Comparison of ENCODE assay signal across 14 mouse cellular contexts in genomic region chr8:45558426-45558825, GRCm38 (mm10). TPM values are rescaled to one million over a fixed set of nuclear protein-coding genes. Genes with fewer than 3 reads are reported as not detected.
DNase-seq lines count a peak whose midpoint lies in the region; ATAC-seq and TF ChIP-seq lines count a peak whose summit lies in the region.
"Had no signal": no experiment of that assay in that cellular context is flagged by ENCODE, and none has a peak within 500 bp of the region (broad histone marks: within the 10 kb centered on the region; RNA-seq: fewer than 3 reads in every experiment).

No protein-coding gene starts in this region.

- DNase-seq in forebrain, embryonic 11.5 days (ENCODE audit: low spot score), result no peak
- no peak for DNase-seq in heart, adult 8-10 months (ENCODE audit: low spot score)
- DNase-seq in cerebellum, postnatal 25 days, result no peak
- DNase-seq: adrenal gland, adult 2 months; gastrocnemius, postnatal 14 days; kidney, postnatal 14 days; lung, postnatal 4 days had no signal

- no peak overlapping the region for H3K9ac ChIP-seq in midbrain, embryonic 13.5 days (replicated peaks)
- H3K9ac ChIP-seq in midbrain, embryonic 16.5 days (ENCODE audit: low read depth, low read length), result no peak overlapping the region
- H3K9ac ChIP-seq in forebrain, embryonic 11.5 days (ENCODE audit: low read length), result no peak overlapping the region
- H3K9ac ChIP-seq in hindbrain, embryonic 15.5 days, result no peak overlapping the region
- H3K9ac ChIP-seq: liver, embryonic 14.5 days had no signal

- H3K36me3 ChIP-seq in midbrain, embryonic 13.5 days, result no peaks in the 10 kb centered on the region
- H3K36me3 ChIP-seq in midbrain, embryonic 16.5 days (ENCODE audit: control insufficient read depth, insufficient read depth, low read length), result no peaks in the 10 kb centered on the region
- H3K36me3 ChIP-seq in forebrain, embryonic 11.5 days (ENCODE audit: control insufficient read depth, insufficient read depth, low read length), result no peaks in the 10 kb centered on the region
- H3K36me3 ChIP-seq in hindbrain, embryonic 15.5 days, result no peaks in the 10 kb centered on the region
- H3K36me3 ChIP-seq: limb, embryonic 10.5 days had no signal

- no peak for TF ChIP-seq CTCF in olfactory bulb, adult 2 months (IDR thresholded peaks at IDR 0.05; ENCODE audit: insufficient read depth, low read depth, low read length)

- WGBS in midbrain, embryonic 13.5 days, result 70% methylated on average over 5 of the region's 5 CpGs
- 50% methylated on average over 5 of the region's 5 CpGs for WGBS in midbrain, embryonic 16.5 days
- WGBS in forebrain, embryonic 11.5 days, result 84% methylated on average over 5 of the region's 5 CpGs
- 40% methylated on average over 5 of the region's 5 CpGs for WGBS in hindbrain, embryonic 15.5 days
- WGBS in olfactory bulb, adult 2 months, result 54% methylated on average over 5 of the region's 5 CpGs

- peak overlapping the region; percentile 45; the same call in 1 of the 2 replicates for H3K27ac ChIP-seq in midbrain, embryonic 13.5 days
- H3K27ac ChIP-seq in midbrain, embryonic 16.5 days (ENCODE audit: low read length), result no peak overlapping the region
- peak overlapping the region; percentile 1 for H3K27ac ChIP-seq in forebrain, embryonic 11.5 days (ENCODE audit: low read depth, low read length)
- H3K27ac ChIP-seq in hindbrain, embryonic 15.5 days (replicated peaks), result 0 out of 2 replicates have a peak overlapping the region, but pooled peaks have one; percentile 30
- peak overlapping the region; percentile 46; the same call in 1 of the 2 replicates for H3K27ac ChIP-seq in olfactory bulb, adult 2 months (ENCODE audit: insufficient read depth, low read depth, low read length)
- H3K27ac ChIP-seq: limb, embryonic 10.5 days; liver, embryonic 14.5 days had no signal

- H3K27me3 ChIP-seq in midbrain, embryonic 13.5 days, result no peaks in the 10 kb centered on the region
- H3K27me3 ChIP-seq in midbrain, embryonic 16.5 days (ENCODE audit: control insufficient read depth, insufficient read depth, low read depth, low read length), result no peaks in the 10 kb centered on the region
- no peaks in the 10 kb centered on the region for H3K27me3 ChIP-seq in forebrain, embryonic 11.5 days (ENCODE audit: control insufficient read depth, insufficient read depth, low read length)
- H3K27me3 ChIP-seq in hindbrain, embryonic 15.5 days, result no peaks in the 10 kb centered on the region
- H3K27me3 ChIP-seq: CH12.LX had no signal

- ATAC-seq in midbrain, embryonic 13.5 days, result no peak
- no peak for ATAC-seq in midbrain, embryonic 16.5 days
- no peak for ATAC-seq in forebrain, embryonic 11.5 days (replicated peaks; ENCODE audit: low FRiP score)
- no peak for ATAC-seq in hindbrain, embryonic 15.5 days (ENCODE audit: low FRiP score, low read depth)

- H3K4me2 ChIP-seq in midbrain, embryonic 13.5 days (replicated peaks), result no peak overlapping the region
- no peak overlapping the region for H3K4me2 ChIP-seq in midbrain, embryonic 16.5 days (ENCODE audit: low read length)
- H3K4me2 ChIP-seq in forebrain, embryonic 11.5 days (ENCODE audit: low read depth, low read length, severe bottlenecking), result no peak overlapping the region
- no peak overlapping the region for H3K4me2 ChIP-seq in hindbrain, embryonic 15.5 days

- H3K4me1 ChIP-seq in midbrain, embryonic 13.5 days (replicated peaks), result peaks cover 34% of the 10 kb centered on the region
- H3K4me1 ChIP-seq in midbrain, embryonic 16.5 days (ENCODE audit: control insufficient read depth, insufficient read depth, low read length), result peaks cover 11% of the 10 kb centered on the region
- H3K4me1 ChIP-seq in forebrain, embryonic 11.5 days (replicated peaks; ENCODE audit: control insufficient read depth, insufficient read depth, low read length), result peaks cover 7% of the 10 kb centered on the region; the same call in 1 of the 2 replicates
- H3K4me1 ChIP-seq in hindbrain, embryonic 15.5 days (replicated peaks), result peaks cover 8% of the 10 kb centered on the region
- peaks cover 5% of the 10 kb centered on the region for H3K4me1 ChIP-seq in olfactory bulb, adult 2 months (ENCODE audit: control insufficient read depth, insufficient read depth, low read length)
- H3K4me1 ChIP-seq: limb, embryonic 10.5 days had no signal

- no peak for TF ChIP-seq POLR2A in olfactory bulb, adult 2 months (IDR thresholded peaks at IDR 0.05; ENCODE audit: insufficient read depth, low read depth, low read length)

- H3K4me3 ChIP-seq in midbrain, embryonic 13.5 days (replicated peaks), result no peak overlapping the region
- H3K4me3 ChIP-seq in midbrain, embryonic 16.5 days (ENCODE audit: low read depth, low read length), result no peak overlapping the region
- no peak overlapping the region for H3K4me3 ChIP-seq in forebrain, embryonic 11.5 days (ENCODE audit: low read depth, low read length)
- no peak overlapping the region for H3K4me3 ChIP-seq in hindbrain, embryonic 15.5 days
- H3K4me3 ChIP-seq in olfactory bulb, adult 2 months (ENCODE audit: insufficient read depth, low read depth, low read length), result no peak overlapping the region
- H3K4me3 ChIP-seq: limb, embryonic 10.5 days had no signal

- no peaks in the 10 kb centered on the region for H3K9me3 ChIP-seq in midbrain, embryonic 13.5 days
- H3K9me3 ChIP-seq in midbrain, embryonic 16.5 days (replicated peaks; ENCODE audit: control insufficient read depth, low read length, poor library complexity, severe bottlenecking), result no peaks in the 10 kb centered on the region
- no peaks in the 10 kb centered on the region for H3K9me3 ChIP-seq in forebrain, embryonic 11.5 days (ENCODE audit: control insufficient read depth, low read length)
- H3K9me3 ChIP-seq in hindbrain, embryonic 15.5 days, result no peaks in the 10 kb centered on the region
- H3K9me3 ChIP-seq: limb, embryonic 10.5 days had no signal

RNA-seq across cellular contexts. Expression of gene Sorbs2, which starts 50.8 kb away (rescaled TPM):
- 77.9 and 79.9 TPM in 2 replicates for polyA plus RNA-seq in midbrain, embryonic 13.5 days (2015; fragmentation: Nextera tagmentation; extraction: Ambion mirVana)
- polyA plus RNA-seq in midbrain, embryonic 16.5 days (2015; fragmentation: Nextera tagmentation; extraction: Ambion mirVana), result 60.9 and 67.7 TPM in 2 replicates
- polyA plus RNA-seq in forebrain, embryonic 11.5 days (2014; fragmentation: Nextera tagmentation; extraction: Ambion mirVana), result 78.7 and 83.0 TPM in 2 replicates
- 52.0 and 54.5 TPM in 2 replicates for polyA plus RNA-seq in hindbrain, embryonic 15.5 days (2015; fragmentation: Nextera tagmentation; extraction: Ambion mirVana)
- not detected in 2 replicates for polyA plus RNA-seq in olfactory bulb, adult 2 months (2012; ENCODE audit: insufficient read depth, insufficient read length, low replicate concordance, missing spikeins)
- total RNA-seq in heart, adult 8-10 months (2022), result 100 to 1,000 TPM; 587 to 749 (median 714) TPM
- total RNA-seq: CH12.LX had no signal
